ENCODE assay signal across 23 mouse cellular contexts in the genomic region with DNA sequence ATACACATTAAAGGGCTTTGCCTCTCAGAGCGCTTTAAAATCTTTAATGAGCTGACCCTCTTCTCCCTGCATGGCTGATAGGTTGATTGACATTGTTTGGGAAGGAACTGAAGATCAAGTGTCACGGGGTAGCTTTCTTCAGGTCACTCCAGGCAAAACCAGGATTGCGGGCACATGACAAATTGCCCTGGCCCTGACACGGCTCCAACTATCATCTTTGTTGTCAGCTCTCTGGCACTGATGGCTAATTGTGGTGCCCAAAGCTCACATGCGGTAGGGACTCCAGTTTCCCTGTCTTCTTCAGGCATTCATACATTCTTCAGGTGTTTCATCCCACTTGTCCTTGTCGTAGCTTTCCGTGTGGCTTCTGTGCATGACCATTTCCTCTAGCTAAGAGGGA.
DNase-seq lines count a peak whose midpoint lies in the region; TF ChIP-seq lines count a peak whose summit lies in the region.
"Had no signal": no experiment of that assay in that cellular context is flagged by ENCODE, and none has a peak within 500 bp of the region (broad histone marks: within the 10 kb centered on the region; RNA-seq: fewer than 3 reads in every experiment).

No protein-coding gene starts in this region.

- H3K4me1 ChIP-seq in heart, adult 2 months (ENCODE audit: control insufficient read depth, insufficient read depth, low read length) = peaks cover 2% of the 10 kb centered on the region; the same call in 1 of the 2 replicates
- H3K4me1 ChIP-seq: forebrain, embryonic 15.5 days had no signal

- no peak overlapping the region for H3K9ac ChIP-seq in heart, adult 2 months (ENCODE audit: low read depth, low read length)
- H3K9ac ChIP-seq: embryonic facial prominence, embryonic 12.5 days; forebrain, embryonic 15.5 days; hindbrain, embryonic 15.5 days; kidney, embryonic 15.5 days; liver, embryonic 12.5 days; liver, postnatal 0 days had no signal

- 68% methylated on average over 7 of the region's 7 CpGs for WGBS in heart, adult 2 months

- TF ChIP-seq POLR2A in heart, adult 2 months (IDR thresholded peaks at IDR 0.05; ENCODE audit: insufficient read depth, low read depth, low read length) = no peak

- DNase-seq in cerebellum, adult 8-10 months = peak; percentile 4
- no peak for DNase-seq in cerebellum, adult 9-10 months
- peak in 1 of 2 experiments; percentile 16 for DNase-seq in heart, adult 2 months
- DNase-seq in heart, adult 9 months (ENCODE audit: low spot score in 2 of 2) = no peak
- DNase-seq in adrenal gland, adult 2 months = peak; percentile 82
- peak; percentile 72 to 80 for DNase-seq in adrenal gland, postnatal 36 days
- DNase-seq in layer of hippocampus, adult 9-10 months (ENCODE audit: low spot score) = no peak
- DNase-seq: embryo, embryonic 11 days; gastrocnemius, postnatal 36 days; liver, postnatal 0 days; lung, postnatal 36 days; right cerebral cortex, adult 18-20 months; right cerebral cortex, postnatal 4 days; thymus, adult 18-20 months; thymus, postnatal 25 days had no signal

- H3K27ac ChIP-seq in heart, adult 2 months = no peak overlapping the region
- H3K27ac ChIP-seq: embryonic facial prominence, embryonic 12.5 days; forebrain, embryonic 15.5 days; hindbrain, embryonic 10.5 days; hindbrain, embryonic 15.5 days; kidney, embryonic 15.5 days; left cerebral cortex, adult 2 months; liver, embryonic 12.5 days; stomach, postnatal 0 days had no signal

- no peaks in the 10 kb centered on the region for H3K27me3 ChIP-seq in heart, adult 2 months (ENCODE audit: control insufficient read depth, insufficient read depth, low read length)
- H3K27me3 ChIP-seq: forebrain, embryonic 15.5 days; hindbrain, embryonic 15.5 days; kidney, embryonic 15.5 days; liver, embryonic 12.5 days had no signal

- H3K4me3 ChIP-seq in heart, adult 2 months = no peak overlapping the region
- H3K4me3 ChIP-seq: embryonic facial prominence, embryonic 12.5 days; forebrain, embryonic 15.5 days; hindbrain, embryonic 10.5 days; hindbrain, embryonic 15.5 days; kidney, embryonic 15.5 days; left cerebral cortex, adult 2 months; liver, embryonic 12.5 days had no signal

- TF ChIP-seq EP300 in heart, adult 2 months (IDR thresholded peaks at IDR 0.05; ENCODE audit: insufficient read depth, low read depth, low read length) = 0 out of 2 replicates have a peak, but pooled peaks have one; percentile 12

- H3K36me3 ChIP-seq in heart, adult 2 months (ENCODE audit: control insufficient read depth, insufficient read depth, low read length) = no peaks in the 10 kb centered on the region
- H3K36me3 ChIP-seq: embryonic facial prominence, embryonic 12.5 days; forebrain, embryonic 15.5 days; hindbrain, embryonic 10.5 days; hindbrain, embryonic 15.5 days; kidney, embryonic 15.5 days; liver, embryonic 12.5 days had no signal

- no peak for TF ChIP-seq CTCF in heart, adult 2 months (IDR thresholded peaks at IDR 0.05)

- intact Hi-C loops in heart, adult 2 months (cut with DNase I) = no loop called here

- H3K79me2 ChIP-seq in heart, adult 2 months (replicated peaks; ENCODE audit: control insufficient read depth, insufficient read depth, low read length) = no peaks in the 10 kb centered on the region

Comparison
In these comparisons a context has a peak if more than half of its experiments do, and no peak if none do; other contexts are left out.
1. DNase-seq: peak in cerebellum, adult 8-10 months (single experiment), adrenal gland, adult 2 months (single experiment) and adrenal gland, postnatal 36 days (2 of 2); none in cerebellum, adult 9-10 months (single experiment), heart, adult 9 months (0 of 2) and layer of hippocampus, adult 9-10 months (single experiment).